Mouse (Mus musculus) cerebellum, adult 18-20 months (tissue): ENCODE measurements around the gene Slc3a1.

ENCODE experiments used
- DNase-seq, 2 experiments: peaks; one replicate each; pipeline ENCODE4 v3.0.0; 2021

Gene Slc3a1

DNA sequence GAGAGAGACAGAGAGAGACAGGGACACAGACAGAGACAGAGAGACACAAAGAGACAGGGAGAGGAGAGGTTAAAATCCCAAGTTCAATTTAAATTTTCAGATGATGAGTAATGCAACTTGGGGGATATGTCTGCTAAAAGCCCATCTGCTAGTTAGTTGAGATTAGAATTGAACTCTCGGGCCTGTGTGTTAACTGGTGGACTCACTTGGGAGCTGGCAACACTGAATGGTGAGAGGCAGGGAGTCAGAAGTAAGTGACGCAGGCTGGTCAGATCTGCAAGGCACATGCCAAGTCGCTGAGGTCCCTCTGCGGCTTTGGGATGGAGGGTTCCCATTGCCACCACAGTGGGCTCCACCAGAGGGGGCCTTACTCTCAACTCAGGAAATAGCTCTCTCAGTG is 10.1 kb downstream of the Slc3a1 start:
- DNase-seq: no peak

DNA sequence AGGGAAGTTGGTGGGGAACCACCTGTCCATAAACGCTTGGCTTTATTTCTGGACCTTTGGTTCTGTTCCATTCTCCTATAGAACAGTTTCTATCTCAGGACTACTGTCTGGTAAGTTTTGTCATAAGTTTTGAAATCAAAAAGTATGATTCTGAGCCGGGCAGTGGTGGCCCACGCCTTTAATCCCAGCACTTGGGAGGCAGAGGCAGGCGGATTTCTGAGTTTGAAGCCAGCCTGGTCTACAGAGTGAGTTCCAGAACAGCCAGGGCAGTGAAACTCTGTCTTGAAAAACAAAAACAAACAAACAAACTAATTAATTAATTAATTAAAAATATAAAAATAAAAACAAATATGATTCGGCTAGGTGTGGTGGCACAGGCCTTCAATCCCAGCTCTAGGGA is 10.6 kb downstream of the Slc3a1 start:
- no peak for DNase-seq

DNA sequence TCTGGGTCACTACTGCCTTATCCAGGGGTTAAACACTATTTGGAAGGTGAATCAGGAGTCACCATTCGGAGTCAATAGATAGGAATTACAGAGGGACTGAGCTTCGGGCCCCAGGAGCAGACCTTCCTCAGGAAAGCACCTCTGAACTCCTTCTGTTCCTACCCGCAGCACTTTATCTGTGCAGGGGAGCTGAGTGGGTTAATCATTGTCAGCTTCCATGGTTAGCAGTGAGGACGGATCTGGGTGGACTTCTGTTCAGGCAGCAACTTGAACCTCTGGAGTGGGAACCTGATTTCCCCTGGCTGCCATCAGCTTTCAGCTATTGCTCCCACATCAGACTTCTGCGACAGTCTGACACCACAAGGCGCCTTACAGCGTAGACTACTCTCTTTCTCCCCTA is 12.7 kb downstream of the Slc3a1 start:
- DNase-seq: no peak

DNA sequence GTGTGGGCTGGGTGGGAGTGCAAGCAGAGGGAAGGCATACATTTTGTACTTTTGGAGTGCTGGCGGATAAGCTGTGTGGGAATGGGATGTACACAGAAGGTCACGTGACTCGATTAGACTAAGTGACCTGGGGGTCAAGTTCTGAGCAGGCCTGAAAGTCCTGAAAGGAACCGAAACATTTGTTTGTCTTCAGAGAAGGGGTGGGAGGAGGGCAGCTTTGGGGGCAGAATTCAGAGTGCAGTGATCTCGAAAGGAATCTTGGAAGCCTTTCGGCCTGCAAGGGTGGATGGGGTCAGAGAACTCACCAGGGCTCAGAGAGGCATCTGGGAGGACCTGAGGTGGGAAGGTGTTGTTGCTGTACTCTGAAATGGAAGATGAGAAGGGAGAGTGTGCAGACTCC is 14.2 kb downstream of the Slc3a1 start:
- no peak for DNase-seq

DNA sequence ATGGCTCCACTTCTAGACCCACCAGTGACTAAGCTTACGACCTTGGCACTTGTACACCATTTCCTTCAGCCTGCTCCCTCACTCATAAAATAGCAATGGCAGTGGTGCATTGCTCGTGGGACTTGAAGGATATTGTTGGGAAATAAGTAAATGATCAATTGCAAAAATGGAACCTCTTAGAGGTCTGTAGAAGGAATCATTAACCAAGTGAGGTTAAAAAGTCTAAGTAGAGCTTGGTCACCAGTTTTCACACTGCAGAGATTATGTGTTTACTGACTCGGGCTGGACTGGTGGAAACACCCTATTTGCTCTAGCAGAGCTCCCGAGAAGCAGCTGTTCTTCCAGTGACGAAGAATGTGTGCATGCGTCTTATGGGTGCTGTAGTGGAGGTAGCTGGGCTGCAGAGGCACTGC is 15.2 kb downstream of the Slc3a1 start:
- no peak for DNase-seq

DNA sequence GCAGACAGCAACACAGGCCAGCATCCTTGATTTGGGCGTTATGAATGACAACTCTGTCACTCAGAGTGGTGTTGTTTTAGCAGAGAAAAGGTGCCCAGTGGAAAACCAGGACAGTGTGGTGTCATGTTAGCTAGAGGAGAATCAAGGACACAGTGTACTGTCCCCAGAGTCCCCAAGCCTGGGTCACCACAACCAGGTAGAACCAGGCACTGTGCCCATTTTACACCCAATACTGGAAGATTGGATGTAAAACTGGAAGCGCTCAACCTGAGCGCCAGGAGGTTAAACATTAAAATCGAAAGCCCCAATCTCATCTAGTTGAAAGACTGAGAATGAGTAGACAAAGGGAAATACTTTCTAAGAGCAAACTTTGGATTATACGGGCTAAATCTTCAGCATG is 16.3 kb downstream of the Slc3a1 start:
- no peak for DNase-seq

DNA sequence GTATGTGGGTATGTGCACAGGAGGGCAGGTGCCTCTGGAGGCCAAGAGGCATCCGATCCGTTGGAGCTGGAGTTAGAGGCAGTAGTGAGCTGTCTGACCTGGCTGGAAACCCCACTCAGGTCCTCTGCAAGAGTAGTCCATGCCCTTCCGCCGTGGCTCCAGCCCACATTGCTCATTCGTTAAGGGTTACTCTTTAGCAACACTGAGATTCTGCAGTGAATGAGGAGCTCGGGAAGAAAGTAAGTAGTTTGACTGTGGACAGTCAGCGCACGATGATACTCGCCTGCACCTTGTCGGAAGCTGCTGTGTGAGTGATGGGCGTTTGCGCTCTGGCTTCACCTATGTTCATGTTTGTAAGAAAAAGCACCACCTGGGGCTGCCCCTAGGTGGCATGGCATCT is 17.0 kb downstream of the Slc3a1 start:
- no peak for DNase-seq

DNA sequence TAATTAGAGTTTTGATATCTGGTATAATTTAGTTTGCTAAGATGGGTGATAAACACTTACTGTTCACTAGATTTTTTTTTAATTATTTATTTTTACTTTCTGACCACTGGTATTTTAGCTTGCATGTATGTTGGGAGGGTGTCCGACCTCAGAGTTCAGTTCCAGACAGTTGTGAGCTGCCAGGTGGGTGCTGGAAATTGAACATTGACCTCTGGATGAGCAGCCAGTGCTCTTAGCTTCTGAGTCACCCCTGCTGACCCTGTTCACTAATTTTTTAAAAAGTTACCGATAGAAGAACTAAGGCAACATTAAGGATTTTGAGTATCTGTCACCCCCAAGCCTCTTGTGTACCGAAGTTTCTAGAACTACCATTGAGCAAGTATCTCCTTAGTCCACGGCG is 20.2 kb downstream of the Slc3a1 start:
- no peak for DNase-seq

DNA sequence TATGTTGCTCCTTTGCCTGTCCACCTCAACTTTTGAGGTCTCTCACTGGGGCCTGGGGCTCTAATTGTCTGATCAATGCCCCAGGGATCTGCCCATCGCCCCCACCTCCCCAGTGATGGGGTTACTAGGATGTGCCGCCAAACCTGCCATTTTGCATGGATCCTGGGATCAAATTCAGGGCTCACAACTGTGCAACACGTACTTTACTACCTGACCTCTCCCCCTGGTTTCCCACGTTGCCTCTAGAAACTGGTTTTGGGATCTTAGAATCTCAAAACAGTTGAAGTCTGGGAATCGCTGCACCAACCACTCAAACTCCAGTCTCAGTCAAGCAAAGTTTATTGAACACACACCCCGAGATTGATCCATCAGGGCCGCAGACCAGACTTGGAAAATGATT is 30.1 kb downstream of the Slc3a1 start:
- DNase-seq: no peak

DNA sequence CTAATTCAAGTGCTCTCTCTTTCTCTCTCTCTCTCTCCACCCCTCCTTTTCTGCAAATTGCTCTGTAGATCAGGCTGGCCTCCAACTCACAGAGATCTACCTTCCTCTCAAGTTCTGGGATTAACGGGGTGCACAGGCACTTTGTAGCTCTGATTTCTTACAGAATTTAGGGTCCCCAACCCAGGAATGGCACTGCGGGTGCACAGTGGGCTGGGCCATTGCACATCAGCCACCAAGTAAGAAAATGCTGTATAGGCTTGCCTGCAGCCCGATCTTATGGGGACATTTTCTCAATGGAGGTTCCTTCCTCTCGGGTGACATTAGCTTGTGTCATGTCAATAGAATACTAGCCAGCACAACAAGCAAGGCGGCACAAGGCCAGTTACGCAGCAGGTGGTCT is 31.0 kb downstream of the Slc3a1 start:
- no peak for DNase-seq

DNA sequence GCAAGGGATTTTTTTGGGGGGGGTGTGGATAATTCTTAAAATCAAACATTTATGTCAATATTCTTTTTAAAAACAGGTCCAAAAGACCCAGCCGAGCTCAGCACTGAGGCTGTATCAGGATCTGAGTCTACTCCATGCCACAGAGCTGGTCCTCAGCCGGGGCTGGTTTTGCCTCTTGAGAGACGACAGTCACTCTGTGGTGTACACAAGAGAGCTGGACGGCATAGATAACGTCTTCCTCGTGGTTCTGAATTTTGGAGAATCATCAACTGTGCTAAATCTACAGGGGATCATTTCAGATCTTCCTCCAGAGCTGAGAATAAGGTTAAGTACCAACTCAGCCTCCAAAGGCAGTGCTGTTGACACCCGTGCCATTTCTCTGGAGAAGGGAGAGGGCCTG is 35.4 kb downstream of the Slc3a1 start:
- no peak for DNase-seq

DNA sequence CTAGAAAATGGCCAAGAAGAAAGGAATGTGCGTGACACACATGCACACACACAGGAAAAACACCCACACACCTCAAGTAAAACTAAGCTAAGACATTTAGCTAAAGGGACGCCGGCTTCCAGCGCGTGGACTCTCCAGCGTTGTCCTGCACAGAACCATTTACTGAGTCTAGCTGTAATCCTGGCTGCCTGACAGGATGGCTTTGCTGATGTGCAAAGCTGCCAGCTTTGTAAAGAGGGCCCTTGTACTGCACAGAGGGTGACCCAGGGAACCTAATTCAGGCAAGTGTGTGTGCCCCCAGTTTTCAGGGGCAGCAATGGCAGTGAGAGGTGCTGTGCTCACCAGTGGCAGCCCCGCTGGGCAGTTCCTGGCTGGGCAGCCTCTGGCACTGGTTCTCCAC is 39.2 kb downstream of the Slc3a1 start:
- DNase-seq: no peak

DNA sequence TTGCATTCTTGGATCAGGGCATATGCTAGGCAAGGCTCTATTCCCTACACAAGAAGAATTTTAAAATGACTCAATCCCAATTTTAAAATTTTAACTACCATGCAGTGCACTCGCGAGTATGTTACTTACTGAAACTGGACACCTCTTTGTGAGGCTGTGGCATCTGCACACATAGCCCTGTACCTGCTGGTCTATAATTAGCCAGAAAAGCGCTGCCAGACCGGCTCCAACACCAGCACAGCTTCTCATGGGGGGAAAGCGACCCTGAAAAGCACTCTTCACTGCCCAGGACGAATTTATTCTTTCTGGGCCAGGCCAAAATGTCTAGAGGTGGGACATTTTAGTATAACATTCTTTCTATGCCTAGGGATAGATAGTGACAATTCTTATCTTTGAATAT is 42.5 kb downstream of the Slc3a1 start:
- no peak for DNase-seq

DNA sequence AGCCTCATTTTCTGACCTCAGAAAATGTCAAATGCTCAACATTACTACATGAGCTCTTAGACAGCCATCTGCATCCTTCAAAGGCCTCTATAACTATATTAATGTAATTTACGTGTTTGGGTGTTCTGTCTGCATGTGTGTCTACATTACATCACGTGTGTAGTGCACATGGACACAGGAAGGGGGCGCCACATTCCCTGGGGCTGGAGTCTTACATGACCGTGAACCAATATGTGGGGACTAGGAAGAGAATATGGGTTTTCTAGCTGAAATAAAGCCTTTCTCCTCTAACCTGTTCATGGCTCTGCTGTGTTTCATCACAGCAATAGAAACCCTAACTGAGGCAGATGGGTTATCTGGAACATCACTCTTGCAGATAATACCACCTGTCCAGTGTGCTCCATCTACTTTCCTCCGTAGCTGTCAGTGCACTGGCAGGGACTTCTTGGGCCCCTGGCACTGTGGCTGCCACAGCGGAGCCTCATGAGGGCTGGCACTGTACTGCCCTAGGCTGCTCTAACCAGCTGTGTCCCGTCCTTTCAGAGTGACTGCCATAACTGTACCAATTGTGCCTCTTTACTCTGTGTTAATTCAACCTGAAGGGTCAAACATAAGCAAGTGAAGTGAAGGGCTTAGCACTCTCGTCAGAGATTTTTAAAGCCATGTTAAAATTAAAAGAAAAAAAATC is 43.1 kb downstream of the Slc3a1 start:
- no peak for DNase-seq

DNA sequence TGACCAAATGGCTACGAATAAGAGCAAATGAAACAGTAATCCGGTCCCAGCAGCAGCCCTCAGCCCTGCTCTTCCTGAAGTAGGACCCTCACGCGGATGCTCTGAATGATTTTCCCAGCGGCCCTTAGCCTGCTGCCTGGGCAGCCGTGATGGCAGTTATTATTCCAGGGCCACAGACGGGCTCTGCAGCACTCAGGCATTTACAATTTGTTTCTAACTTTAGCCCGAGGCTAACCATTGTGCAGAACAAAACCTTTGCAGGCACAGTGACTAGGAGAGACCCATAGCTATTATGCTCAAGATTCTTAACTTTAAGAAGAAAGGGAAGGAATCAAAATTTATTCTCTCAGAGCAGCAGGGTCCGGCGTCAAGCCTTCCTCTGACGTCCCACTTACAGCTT is 44.2 kb downstream of the Slc3a1 start:
- DNase-seq: no peak

DNA sequence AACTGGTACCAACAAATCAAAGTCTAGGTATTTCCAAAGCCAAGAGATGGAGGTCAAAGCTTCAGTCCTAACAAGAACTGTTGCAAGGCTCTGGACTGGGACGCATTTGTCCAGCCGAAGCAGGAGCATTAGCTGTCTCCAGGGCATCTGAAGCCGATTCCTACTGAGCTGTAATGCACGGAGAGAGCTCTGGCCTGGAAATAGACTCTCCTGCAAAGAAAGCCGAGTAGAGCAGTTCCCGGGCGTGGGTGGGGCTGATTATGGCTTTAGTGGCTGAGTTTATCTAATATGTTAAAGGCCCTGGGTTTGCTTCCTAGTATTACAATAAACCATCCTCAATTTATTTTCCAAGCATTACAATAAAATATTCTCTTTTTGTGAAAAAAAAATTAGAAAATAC is 45.0 kb downstream of the Slc3a1 start:
- DNase-seq: no peak

DNA sequence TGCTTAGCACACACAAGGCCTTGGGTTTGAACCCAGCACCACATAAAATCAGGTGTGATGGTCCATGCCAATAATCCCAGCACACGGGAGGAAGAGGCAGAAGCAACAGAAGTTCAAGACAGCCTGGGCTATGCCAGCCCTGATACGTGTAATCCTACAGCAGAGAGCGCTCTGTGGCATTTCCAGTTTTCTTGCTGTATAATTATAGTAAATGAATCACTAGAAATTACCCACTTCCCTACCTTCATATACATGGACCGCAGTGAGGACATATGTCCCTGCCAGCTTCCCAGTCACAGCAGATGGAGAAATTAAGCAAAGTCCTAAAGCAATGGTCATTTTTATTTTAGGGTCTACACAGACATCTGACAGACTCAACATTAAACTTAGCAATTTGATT is 45.9 kb downstream of the Slc3a1 start:
- DNase-seq: no peak

DNA sequence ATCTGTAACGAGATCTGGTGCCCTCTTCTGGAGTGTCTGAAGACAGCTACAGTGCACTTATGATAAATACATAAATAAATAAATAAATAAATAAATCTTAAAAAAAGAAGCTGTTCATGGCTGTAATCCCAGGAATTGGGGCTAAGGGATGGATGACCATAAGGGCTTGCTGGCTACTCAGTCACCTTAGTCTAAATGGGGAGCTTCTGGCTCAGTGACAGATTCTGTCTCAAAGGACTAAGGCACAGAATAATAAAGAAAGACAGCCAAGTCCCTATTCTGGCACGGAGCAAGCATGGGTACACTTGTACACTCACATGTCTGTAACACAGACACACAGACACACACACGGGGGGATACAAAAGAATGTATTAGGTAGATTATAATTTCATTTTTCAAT is 51.1 kb downstream of the Slc3a1 start:
- no peak for DNase-seq

DNA sequence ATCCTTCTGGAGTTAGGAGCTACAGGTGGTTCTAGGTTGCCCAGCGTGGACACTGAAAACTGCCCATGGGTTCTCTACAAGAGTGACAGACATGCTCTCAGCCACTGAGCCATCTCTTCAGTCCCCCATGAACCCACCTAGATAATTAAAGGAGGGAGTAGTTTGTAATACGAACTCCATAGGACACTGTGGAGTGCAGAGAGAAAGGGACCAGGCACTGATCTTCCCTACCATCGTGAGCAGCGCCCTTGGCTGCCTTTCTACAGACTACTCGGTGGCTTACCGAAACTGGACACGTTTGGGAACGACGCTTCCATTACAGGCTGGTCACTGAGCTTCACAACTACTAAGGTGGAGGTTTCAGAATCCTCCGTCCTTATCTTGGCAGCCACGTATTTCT is 52.6 kb downstream of the Slc3a1 start:
- no peak for DNase-seq

DNA sequence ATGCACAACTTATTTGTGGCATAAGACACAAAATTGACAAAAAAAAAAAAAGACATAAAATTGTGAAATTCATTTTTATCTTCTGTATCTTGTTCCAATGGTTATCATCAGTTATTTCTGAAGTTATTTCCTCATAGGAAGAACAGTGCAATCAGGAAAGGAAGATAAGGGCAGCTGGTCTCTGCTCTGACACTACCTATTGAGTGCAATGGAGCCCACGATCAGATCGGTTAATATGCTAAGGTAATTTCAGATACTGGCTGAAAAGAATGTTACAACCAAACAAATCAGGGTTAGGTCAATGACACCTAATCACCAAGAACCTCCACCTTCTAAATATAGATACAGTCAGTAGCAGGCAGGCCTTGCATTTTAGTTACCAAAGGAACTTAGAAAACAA is 57.2 kb downstream of the Slc3a1 start:
- DNase-seq: no peak

DNA sequence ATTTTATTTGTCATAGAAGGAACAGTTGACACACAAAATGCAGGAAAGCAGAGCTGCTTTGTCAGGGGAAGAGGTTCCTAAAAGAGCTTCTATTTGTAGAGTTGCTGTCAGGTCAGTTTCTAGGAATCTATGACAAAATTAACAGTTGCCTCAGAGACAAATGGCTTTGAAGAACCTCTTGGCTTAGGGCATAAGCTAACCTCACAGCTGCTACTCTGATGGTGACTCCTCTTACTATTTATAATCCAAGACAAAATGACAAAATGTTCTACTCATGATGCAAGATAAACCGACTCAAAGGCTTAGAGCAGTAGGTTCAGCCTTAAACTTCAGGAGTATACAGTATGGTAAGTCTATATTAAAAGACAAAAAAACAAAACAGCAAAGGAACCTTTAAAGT is 58.3 kb downstream of the Slc3a1 start:
- no peak for DNase-seq

DNA sequence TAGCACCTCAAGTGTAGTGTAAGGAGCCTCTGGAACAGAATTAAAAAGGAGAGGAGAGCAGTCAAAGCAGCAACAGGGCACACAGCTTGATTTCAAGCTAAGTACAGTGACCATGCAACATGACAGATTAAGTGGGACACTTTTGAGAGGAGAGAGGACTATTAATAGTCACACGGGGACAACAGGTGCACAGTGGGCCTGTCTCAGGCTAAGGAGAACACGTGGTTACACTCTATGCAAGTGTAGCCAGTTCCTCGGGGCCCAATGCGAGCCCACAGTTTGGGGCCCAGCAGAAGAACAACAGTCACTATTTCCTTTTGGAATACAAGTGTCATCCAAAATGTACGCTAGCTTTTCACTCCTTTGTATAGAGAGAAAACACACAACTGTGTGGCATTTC is 59.4 kb downstream of the Slc3a1 start:
- DNase-seq: peak; percentile 77 to 85

DNA sequence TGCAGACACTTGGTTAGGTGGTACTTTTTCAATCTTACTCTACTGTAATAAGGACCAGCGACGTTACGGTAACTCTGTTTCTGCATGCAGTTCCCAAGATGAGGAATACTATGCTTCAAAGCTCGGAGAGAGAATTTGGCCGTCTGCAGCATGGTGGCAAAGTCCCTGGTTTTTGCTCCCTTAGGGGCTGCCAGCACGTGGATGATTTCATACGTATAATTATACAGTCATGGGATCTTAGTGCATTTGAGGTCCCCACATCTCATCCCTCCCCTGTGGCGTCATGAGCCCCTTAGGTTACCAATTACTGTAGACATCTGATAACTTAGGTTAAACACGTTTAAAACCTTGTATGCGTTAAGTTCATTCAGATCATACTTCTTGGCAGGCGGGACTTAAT is 60.2 kb downstream of the Slc3a1 start:
- DNase-seq: no peak

DNA sequence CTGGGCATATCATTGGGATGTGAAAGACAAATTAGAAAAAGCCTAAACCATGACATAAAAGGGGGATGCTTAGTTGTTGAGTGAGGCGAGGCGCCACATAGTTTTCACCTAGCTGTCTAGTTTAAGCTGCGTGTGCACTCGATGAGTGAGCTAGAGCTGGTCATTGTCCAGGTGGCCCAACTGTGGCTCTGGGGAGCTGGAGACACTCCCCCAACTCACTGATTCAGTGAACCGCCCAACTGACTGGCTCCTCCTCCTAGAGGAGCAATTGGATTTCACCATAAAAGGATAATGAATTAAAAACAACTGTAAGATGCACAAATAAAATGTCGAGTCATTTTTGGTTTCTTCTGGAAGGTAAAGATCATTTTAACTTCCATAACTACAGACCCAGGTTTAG is 60.8 kb downstream of the Slc3a1 start:
- peak in 1 of 2 experiments; percentile 46 for DNase-seq

DNA sequence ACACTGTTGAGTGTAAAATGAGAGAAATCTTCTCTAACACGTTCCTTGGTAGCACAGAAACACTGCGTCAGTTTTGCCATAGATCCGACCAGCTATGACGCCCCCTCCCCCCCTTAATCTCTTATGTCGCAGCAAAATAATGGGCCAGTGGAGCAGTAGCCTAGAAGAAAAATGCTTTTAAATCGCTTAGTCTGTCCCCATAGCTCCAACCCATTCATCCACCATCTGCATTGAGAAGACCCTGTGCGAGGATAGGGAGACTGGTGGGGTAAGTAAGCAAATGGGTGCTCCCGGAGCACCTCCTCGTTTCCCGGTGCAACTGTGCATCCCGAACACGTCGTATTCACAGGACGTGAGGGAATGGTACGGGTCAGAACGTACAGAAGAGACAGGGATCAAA is 61.4 kb downstream of the Slc3a1 start:
- DNase-seq: peak in 1 of 2 experiments; percentile 31
